Mouse (Mus musculus): ENCODE measurements around the gene Exoc6b.

DNA sequence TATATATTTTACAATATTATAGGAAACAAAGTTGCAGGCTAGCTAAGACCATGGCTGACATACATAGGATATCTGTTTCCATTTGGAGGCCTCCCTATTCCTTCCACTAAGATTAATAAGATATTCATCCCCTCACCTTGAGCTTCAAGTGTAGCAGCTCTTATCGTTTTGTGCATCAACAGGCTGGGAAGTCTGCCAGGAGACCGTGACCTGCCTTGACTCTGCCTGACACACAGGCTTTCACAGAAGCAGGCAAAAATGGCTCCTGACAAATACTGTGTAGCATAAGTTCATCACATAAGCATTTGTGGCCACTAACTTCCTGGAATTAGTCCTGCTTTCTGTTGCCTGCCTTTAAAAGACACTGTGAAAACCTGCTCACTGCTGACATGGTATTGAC, 27.1 kb upstream of the Exoc6b start:
- TF ChIP-seq POLR2A (IDR thresholded peaks at IDR 0.05; ENCODE audit: control insufficient read depth, low read depth, low read length): no peak
- TF ChIP-seq CTCF (IDR thresholded peaks at IDR 0.05; ENCODE audit: control insufficient read depth, insufficient read depth, insufficient replicate concordance, low read depth, low read length): no peak

All from testis, adult 2 months (tissue).